Mouse (Mus musculus) kidney, adult 2 months (tissue): ENCODE results near the gene Usp34. TPM values are rescaled to one million over a fixed set of nuclear protein-coding genes. Genes with fewer than 3 reads are reported as not detected.
"Not testable (repeated sequence)": the region's sequence is repeated elsewhere in the genome, so short reads cannot be mapped to it uniquely, and the experiment has no call there.

Source experiments
- DNase-seq: peaks from one replicate; pipeline ENCODE4 v3.0.0; 2021
- H3K27ac ChIP-seq: fragments of 200-500 bp; 2 replicates; pipeline ENCODE4 v1.5.1; 2012; ENCODE audit warnings: low read depth, low read length, control low read depth, inconsistent platforms; ENCODE audit not compliant: insufficient read depth
- H3K27me3 ChIP-seq: fragments of 200-500 bp; replicated peaks from 2 replicates; pipeline ENCODE4 v1.6.1; 2012; ENCODE audit warnings: mild to moderate bottlenecking, moderate library complexity, low read length, inconsistent platforms; ENCODE audit not compliant: control insufficient read depth, insufficient read depth
- H3K36me3 ChIP-seq: fragments of 200-500 bp; 2 replicates; pipeline ENCODE4 v1.6.1; 2012; ENCODE audit warnings: mild to moderate bottlenecking, moderate library complexity, low read length, inconsistent platforms; ENCODE audit not compliant: control insufficient read depth, insufficient read depth
- H3K4me1 ChIP-seq: fragments of 200-500 bp; 2 replicates; pipeline ENCODE4 v1.6.1; 2011; ENCODE audit warnings: low read length; ENCODE audit not compliant: control insufficient read depth, insufficient read depth
- H3K4me3 ChIP-seq: fragments of 200-500 bp; 2 replicates; pipeline ENCODE4 v1.5.1; 2011; ENCODE audit warnings: mild to moderate bottlenecking, low read depth, low read length, control low read depth; ENCODE audit not compliant: insufficient read depth
- CTCF ChIP-seq: fragments of 200-500 bp; conservative IDR thresholded peaks from 2 replicates; pipeline ENCODE4 v1.5.1; 2011; ENCODE audit warnings: low read depth, mild to moderate bottlenecking, control low read depth, low read length, moderate library complexity, mixed read lengths; ENCODE audit not compliant: insufficient read depth, insufficient read length
- POLR2A ChIP-seq: fragments of 200-500 bp; IDR thresholded peaks from one replicate; pipeline ENCODE4 v1.6.1; 2011; ENCODE audit warnings: low read depth, low read length, control low read depth
- WGBS: fragments of 180-500 bp; shearing (Covaris S2); methylation state at CpG from one replicate; pipeline ENCODE4 v1.1.7; 2018; 5-methylcytosine and 5-hydroxymethylcytosine counted together
- polyA plus RNA-seq: library from polyadenylated mRNA; depleted of rRNA; stranded (reverse); fragments of >200 nt; gene quantifications from 2 replicates; pipeline ENCODE4 v1.2.3, GENCODE M21; 2012

Usp34 gene
- polyA plus RNA-seq, 1 experiment: 10.3 TPM

DNA sequence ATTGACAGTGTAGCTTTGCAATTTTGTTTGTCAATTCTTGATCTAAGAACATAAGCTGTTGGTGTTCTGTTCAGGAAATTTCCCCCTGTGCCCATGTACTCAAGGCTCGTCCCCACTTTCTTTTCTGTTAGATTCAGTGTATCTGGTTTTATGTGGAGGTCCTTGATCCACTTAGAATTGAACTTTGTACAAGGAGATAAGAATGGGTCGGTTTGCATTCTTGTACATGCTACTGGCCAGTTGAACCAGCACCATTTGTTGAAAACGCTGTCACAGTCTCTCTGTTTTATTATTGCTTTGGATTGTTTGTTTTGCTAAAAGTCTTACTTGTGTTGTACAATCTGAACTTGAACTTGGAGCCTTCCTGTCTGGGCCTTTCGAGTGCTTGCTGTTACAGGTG lies 89.9 kb downstream of the Usp34 start:
- no peak for DNase-seq
- no peaks in the 10 kb centered on the region for H3K4me1 ChIP-seq
- no peak overlapping the region for H3K4me3 ChIP-seq
- no peaks in the 10 kb centered on the region for H3K27me3 ChIP-seq
- TF ChIP-seq CTCF (no peak), POLR2A (no peak)
- H3K27ac ChIP-seq: no peak overlapping the region
- WGBS: 90% methylated on average over 4 of the region's 4 CpGs
- H3K36me3 ChIP-seq: peaks cover 3% of the 10 kb centered on the region; the same call in 1 of the 2 replicates

- Histone ChIP-seq H3K27ac (no peak overlapping the region), H3K4me1 (no peaks in the 10 kb centered on the region), H3K36me3 (peaks cover 8% of the 10 kb centered on the region), H3K27me3 (no peaks in the 10 kb centered on the region), H3K4me3 (no peak overlapping the region)
- DNase-seq: peak; percentile 3
- TF ChIP-seq CTCF (peak; percentile 26; the same call in 1 of the 2 replicates), POLR2A (no peak)
- 92% methylated on average over 12 of the region's 12 CpGs for WGBS
These were observed 94.5 kb downstream of the Usp34 start for GRCm38 (mm10) chr11:23400978-23401776.

DNA sequence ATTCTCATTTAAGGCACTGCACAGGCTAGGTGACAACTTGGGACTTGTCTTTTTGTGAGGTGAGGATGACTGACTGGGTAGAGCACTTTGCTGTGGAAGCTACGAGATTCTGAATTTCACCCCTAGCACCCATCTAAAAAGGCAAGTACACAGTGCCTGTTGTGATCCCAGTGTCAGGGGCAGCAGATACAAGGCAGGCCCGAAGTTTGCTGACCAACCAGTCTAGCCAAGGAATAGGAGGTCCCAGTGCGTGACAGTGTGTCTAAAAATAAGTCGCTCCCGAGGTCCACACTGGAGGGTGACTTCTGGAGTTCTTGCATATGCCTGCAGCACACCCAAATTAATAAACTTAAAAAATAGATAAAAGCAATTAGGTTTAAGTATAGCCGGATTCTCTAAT lies 121.6 kb downstream of the Usp34 start:
- no peak overlapping the region for H3K4me3 ChIP-seq
- 90% methylated on average over 6 of the region's 6 CpGs for WGBS
- peaks cover 14% of the 10 kb centered on the region for H3K36me3 ChIP-seq
- no peak for DNase-seq
- no peaks in the 10 kb centered on the region for H3K27me3 ChIP-seq
- H3K4me1 ChIP-seq: no peaks in the 10 kb centered on the region
- TF ChIP-seq POLR2A (no peak), CTCF (no peak)
- H3K27ac ChIP-seq: no peak overlapping the region

DNA sequence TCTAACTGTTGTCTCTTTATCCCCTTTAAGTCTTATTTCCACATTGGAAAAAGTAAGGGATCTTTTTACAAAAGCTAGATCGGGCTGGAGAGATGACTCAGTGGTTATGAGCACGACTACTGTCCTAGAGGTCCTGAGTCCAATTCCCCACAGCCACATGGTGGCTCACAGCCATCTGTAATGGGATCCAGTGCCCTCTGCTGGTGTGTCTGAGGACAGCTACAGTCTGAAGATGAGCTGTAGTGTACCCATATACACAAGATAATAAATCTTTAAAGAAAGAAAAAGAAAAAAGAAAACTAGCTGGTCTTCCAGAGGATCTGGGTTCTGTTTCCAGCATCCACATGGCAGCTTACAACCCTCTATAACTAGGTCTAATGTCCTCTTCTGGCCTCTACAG lies 123.3 kb downstream of the Usp34 start:
- 95% methylated on average over 2 of the region's 2 CpGs for WGBS
- TF ChIP-seq POLR2A: no peak
- TF ChIP-seq CTCF: 0 out of 2 replicates have a peak, but pooled peaks have one; percentile 12
- peaks cover 15% of the 10 kb centered on the region for H3K36me3 ChIP-seq

DNA sequence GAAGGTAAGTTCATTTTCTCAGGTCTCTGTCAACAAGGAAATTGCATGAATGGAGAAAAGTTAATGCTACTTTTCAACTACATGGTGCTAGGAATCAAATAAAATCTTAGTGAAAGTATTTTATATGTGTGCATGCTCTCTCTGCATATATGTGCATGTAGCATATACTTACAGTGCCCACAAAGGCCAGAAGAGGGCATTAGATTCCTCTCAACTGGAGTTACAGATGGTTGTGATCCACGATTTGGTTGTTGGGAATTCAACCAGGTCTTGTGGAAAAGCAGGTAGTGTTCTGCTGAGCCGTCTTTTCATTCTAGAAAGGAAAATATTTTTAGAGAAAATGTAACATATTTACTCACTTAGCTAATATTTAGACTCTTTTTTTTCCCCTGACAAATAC lies 129.4 kb downstream of the Usp34 start:
- Histone ChIP-seq H3K36me3 (peaks cover 17% of the 10 kb centered on the region), H3K27ac (no peak overlapping the region), H3K27me3 (no peaks in the 10 kb centered on the region), H3K4me3 (no peak overlapping the region), H3K4me1 (no peaks in the 10 kb centered on the region)
- no peak for TF ChIP-seq POLR2A
- TF ChIP-seq CTCF: no peak
- 75% methylated on average over 2 of the region's 2 CpGs for WGBS
- no peak for DNase-seq

More for the DNA sequence above, 123.3 kb downstream of the Usp34 start:
- Histone ChIP-seq H3K4me1 (no peaks in the 10 kb centered on the region), H3K27me3 (no peaks in the 10 kb centered on the region), H3K4me3 (no peak overlapping the region), H3K27ac (no peak overlapping the region)
- DNase-seq: no peak

GRCm38 (mm10) chr11:23465862-23466261 lies 159.2 kb downstream of the Usp34 start:
- H3K36me3 ChIP-seq, DNase-seq, H3K4me3 ChIP-seq, H3K4me1 ChIP-seq, H3K27me3 ChIP-seq, H3K27ac ChIP-seq: not testable (repeated sequence)
- 92% methylated on average over 2 of the region's 2 CpGs for WGBS

DNA sequence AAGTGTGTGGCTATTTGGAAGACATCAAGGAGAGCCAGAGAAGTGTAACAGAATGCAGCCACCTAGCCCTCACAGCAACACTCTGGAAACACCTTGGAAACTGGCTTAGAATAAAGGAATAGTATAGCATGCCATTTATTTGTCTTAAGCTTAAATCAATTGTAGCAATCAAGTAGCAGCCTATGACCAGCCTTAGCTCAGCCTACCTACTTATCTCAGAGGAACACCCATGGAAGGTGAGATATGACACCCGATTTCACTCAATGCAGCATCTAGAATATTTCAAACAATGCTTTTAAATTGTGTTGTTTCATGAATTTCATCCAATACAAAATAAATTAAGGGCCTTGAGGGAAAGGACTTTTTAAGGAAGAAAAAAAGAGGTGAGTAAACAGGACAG lies 183.3 kb downstream of the Usp34 start:
- DNase-seq: no peak
- Histone ChIP-seq H3K4me3 (no peak overlapping the region), H3K4me1 (no peaks in the 10 kb centered on the region), H3K27ac (no peak overlapping the region), H3K27me3 (no peaks in the 10 kb centered on the region), H3K36me3 (peaks cover 28% of the 10 kb centered on the region)
- WGBS: 87% methylated on average over 1 of the region's 1 CpGs
- TF ChIP-seq POLR2A: no peak
- no peak for TF ChIP-seq CTCF
